Mouse (Mus musculus) testis, adult 2 months (tissue): ENCODE results near the gene Tnnt3. TPM values are rescaled to one million over a fixed set of nuclear protein-coding genes. Genes with fewer than 3 reads are reported as not detected.

ENCODE experiments used
- H3K27ac ChIP-seq: fragments of 200-500 bp; 2 replicates; pipeline ENCODE4 v1.5.1; 2012; ENCODE audit warnings: low read depth, low read length; ENCODE audit not compliant: control insufficient read depth, insufficient read depth
- H3K27me3 ChIP-seq: fragments of 200-500 bp; 2 replicates; pipeline ENCODE4 v1.6.1; 2012; ENCODE audit warnings: mild to moderate bottlenecking, low read length, moderate library complexity; ENCODE audit not compliant: control insufficient read depth, insufficient read depth
- H3K36me3 ChIP-seq: fragments of 200-500 bp; 2 replicates; pipeline ENCODE4 v1.6.1; 2012; ENCODE audit warnings: mild to moderate bottlenecking, low read length; ENCODE audit not compliant: control insufficient read depth, insufficient read depth
- H3K4me1 ChIP-seq: fragments of 200-500 bp; 2 replicates; pipeline ENCODE4 v1.6.1; 2012; ENCODE audit warnings: low read length; ENCODE audit not compliant: control insufficient read depth, insufficient read depth
- H3K4me3 ChIP-seq: fragments of 200-500 bp; 2 replicates; pipeline ENCODE4 v1.5.1; 2012; ENCODE audit warnings: low read depth, mild to moderate bottlenecking, low read length, moderate library complexity, mixed read lengths; ENCODE audit not compliant: control insufficient read depth
- CTCF ChIP-seq: fragments of 200-500 bp; IDR thresholded peaks from 2 replicates; pipeline ENCODE4 v1.5.1; 2012; ENCODE audit warnings: low read depth, mild to moderate bottlenecking, inconsistent platforms, low read length, moderate library complexity; ENCODE audit not compliant: control insufficient read depth, insufficient read depth, insufficient replicate concordance
- POLR2A ChIP-seq: fragments of 200-500 bp; IDR thresholded peaks from 2 replicates; pipeline ENCODE4 v1.6.1; 2012; ENCODE audit warnings: low read depth, mild to moderate bottlenecking, inconsistent platforms, low read length, moderate library complexity; ENCODE audit not compliant: control insufficient read depth
- polyA plus RNA-seq: library from polyadenylated mRNA; depleted of rRNA; stranded (reverse); fragments of >200 nt; gene quantifications from 2 replicates; pipeline ENCODE4 v1.2.3, GENCODE M21; 2012

Tnnt3 gene
- polyA plus RNA-seq, 1 experiment, result not detected

DNA sequence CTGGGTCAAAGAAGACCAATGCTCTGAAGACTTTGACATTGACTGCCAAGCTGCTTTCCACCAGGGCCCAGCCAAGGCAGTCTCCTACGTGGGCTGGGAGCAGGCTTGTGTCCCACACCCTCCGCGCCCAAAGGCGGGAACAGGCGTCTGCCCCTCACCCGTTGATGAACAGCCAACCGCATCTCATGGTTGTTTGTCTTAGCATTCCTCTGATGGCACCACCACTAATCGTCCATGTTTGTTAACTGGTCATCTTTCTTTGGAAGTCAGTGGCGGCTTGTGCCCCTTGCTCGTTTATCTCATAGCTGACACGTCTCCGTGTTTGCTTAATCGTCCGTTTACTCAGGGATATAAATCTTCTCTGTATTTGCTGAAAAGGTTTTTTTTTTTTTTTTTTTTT, 10.9 kb downstream of the Tnnt3 start:
- no peaks in the 10 kb centered on the region for H3K4me1 ChIP-seq
- no peak overlapping the region for H3K4me3 ChIP-seq
- no peaks in the 10 kb centered on the region for H3K27me3 ChIP-seq
- H3K27ac ChIP-seq, result no peak overlapping the region
- no peaks in the 10 kb centered on the region for H3K36me3 ChIP-seq
- TF ChIP-seq POLR2A, result no peak
- TF ChIP-seq CTCF, result no peak

DNA sequence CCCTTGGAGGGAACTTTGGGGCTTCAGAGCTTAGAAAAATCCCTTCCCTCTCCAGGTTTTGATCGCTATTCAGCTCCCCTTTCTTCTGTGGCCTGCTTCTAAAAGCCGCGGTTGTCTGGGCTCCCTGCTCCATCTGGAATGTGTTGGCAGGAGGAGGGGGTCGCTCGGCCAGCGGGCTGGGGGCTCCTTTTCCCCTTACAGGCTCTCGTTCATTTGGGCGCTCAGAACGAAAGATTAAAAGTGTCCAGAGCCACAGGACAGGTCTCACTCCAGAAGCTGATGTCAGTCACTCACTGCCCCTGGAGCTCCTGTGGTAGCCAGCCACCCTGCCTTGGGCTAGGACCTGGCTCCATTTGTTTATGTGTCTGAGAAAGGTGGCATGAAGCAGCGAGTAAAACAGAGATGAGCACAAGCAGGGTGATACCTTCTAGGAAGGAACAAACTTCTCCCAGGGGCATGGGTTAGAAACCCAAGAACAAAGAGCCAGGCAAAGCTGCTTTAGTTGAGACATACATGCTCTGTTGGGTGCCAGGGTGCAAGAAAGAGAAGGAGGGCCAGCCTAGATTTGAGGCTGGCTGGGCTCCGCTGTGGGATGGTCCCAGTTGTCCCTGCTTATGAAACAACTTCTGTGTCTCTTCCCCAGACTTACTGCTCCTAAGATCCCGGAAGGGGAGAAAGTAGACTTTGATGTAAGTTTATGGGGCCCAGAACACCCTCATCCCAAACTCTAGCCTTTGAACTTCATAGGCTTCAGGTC, 11.6 kb downstream of the Tnnt3 start:
- no peak overlapping the region for H3K4me3 ChIP-seq
- H3K4me1 ChIP-seq, result no peaks in the 10 kb centered on the region
- no peaks in the 10 kb centered on the region for H3K36me3 ChIP-seq

DNA sequence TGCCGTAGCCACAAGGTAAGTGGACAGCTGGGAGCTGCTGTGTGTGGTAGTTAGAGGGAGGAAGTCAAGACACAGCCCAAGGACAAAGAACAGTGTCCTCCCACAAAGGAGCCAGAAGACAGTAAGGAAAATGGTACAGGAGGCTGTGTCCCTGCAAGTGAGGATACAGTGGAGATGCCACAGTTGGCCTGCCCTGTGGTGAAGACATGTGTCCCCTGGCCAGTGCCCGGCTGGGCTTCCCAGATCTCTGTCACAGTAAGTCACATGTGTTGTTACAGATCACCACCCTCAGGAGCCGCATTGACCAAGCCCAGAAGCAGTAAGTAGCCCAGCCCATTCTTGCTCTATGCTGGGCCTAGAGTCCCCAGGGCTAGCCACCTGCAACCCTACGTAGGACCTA, 15.4 kb downstream of the Tnnt3 start:
- Histone ChIP-seq H3K27me3 (no peaks in the 10 kb centered on the region), H3K4me3 (no peak overlapping the region), H3K4me1 (no peaks in the 10 kb centered on the region), H3K36me3 (no peaks in the 10 kb centered on the region), H3K27ac (no peak overlapping the region)
- TF ChIP-seq CTCF (no peak), POLR2A (no peak)

More for the DNA sequence above, 11.6 kb downstream of the Tnnt3 start:
- Histone ChIP-seq H3K27me3 (no peaks in the 10 kb centered on the region), H3K27ac (no peak overlapping the region)
- no peak for TF ChIP-seq POLR2A
- no peak for TF ChIP-seq CTCF

DNA sequence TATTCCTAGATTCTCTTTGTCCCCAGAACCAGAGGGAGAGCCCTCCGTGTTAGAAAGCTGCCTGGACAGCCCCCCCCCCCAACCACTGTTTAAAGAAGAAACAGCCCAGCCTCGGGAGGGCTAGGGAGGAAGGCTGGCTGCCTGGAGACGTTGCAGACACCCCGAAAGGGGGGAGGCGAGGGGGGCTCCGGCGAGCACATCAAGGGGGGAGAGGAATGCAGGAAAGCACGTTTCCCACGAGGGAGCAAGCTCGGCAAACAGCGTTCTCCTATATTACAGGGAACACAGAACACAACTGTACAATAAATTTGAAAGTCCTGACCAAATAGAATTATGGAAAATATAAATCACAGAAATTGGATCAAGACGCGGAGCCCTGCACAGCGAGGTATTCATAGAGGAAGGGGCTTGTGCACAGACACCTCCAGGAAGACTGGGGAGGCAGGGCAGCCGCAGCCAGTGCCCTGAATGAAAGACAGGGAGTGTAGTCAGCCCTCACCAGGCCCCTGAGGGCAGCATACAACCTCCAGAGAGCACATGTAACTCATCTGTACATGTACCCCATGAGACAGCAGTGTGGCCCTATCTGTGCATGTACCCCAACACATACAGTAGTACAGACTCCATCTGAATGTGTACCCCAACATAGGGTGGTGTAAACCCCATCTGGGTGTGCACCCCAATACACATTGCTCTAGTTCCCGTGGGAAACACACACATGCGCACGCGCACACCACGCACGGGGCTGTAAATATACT, 17.8 kb downstream of the Tnnt3 start:
- Histone ChIP-seq H3K27me3 (no peaks in the 10 kb centered on the region), H3K4me3 (no peak overlapping the region), H3K27ac (no peak overlapping the region), H3K4me1 (no peaks in the 10 kb centered on the region), H3K36me3 (no peaks in the 10 kb centered on the region)
- no peak for TF ChIP-seq CTCF
- no peak for TF ChIP-seq POLR2A

DNA sequence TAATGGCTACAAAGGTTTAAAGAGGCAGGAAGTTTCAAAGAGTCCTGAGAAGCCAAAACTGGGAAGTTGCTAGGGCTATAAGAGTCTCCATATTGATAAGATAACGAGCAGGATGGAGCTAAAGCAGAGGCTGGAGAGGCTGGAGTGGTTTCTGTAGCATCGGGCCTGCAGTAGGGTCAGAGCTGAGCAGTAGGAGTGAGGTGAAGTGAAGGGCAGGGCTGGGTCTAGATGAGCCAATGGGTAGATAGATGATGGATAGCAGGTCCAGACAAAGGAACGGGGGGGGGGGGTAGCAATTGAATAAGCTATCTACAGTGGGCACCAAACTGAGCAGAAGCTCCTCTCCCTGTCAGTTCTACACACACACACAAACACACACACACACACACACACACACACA, 18.9 kb downstream of the Tnnt3 start:
- Histone ChIP-seq H3K27ac (no peak overlapping the region), H3K4me3 (no peak overlapping the region), H3K36me3 (no peaks in the 10 kb centered on the region), H3K4me1 (no peaks in the 10 kb centered on the region), H3K27me3 (no peaks in the 10 kb centered on the region)
- TF ChIP-seq POLR2A (no peak), CTCF (no peak)

DNA sequence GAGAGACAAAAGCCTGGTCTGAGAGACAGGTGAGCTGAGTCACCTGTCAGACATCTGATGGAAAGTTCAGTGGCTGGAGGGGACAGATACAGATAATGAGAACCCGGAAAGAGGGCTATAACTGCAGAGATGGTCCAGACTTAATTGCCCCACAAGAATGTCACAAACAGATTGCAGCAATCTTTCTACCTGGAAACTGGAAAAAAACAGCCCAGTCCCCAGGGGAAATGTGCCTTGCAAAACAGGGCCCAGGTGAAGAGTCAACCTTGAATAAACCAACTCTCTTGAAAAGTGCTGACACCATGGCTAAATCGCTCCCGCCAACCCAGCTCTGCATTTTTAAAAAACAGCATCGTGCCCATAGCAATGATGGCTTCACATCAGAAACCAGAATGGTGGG, 21.7 kb downstream of the Tnnt3 start:
- Histone ChIP-seq H3K36me3 (no peaks in the 10 kb centered on the region), H3K4me3 (no peak overlapping the region), H3K27ac (no peak overlapping the region), H3K27me3 (no peaks in the 10 kb centered on the region), H3K4me1 (no peaks in the 10 kb centered on the region)
- TF ChIP-seq POLR2A (no peak), CTCF (no peak)

DNA sequence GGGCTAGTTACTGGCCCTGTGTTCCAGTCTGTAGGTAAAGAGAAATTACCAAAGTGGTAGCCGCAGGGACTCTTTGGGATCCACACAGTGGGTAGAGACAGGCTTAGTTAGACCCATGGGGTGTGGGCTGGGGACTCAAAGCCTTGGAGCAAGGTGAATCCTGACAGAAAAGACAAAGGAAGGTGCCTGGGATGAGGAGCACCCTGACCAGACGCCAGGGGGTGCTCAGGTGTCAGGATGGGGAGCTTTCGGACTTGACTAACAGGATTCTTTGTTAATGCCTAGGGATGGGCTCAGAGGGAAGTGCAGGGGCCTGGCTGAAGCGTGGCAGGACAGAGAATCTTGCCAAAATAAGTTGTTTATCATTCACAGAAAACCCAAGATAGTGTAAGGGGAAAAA, 23.7 kb downstream of the Tnnt3 start:
- TF ChIP-seq CTCF, result peak; percentile 17; the same call in 1 of the 2 replicates
- TF ChIP-seq POLR2A, result no peak
- Histone ChIP-seq H3K27ac (no peak overlapping the region), H3K27me3 (no peaks in the 10 kb centered on the region), H3K4me1 (no peaks in the 10 kb centered on the region), H3K36me3 (no peaks in the 10 kb centered on the region), H3K4me3 (no peak overlapping the region)
